9 mouse cellular contexts compared by ENCODE assay signal in genomic region chr6:17675019-17675756, GRCm38 (mm10). TPM values are rescaled to one million over a fixed set of nuclear protein-coding genes. Genes with fewer than 3 reads are reported as not detected.
DNase-seq lines count a peak whose midpoint lies in the region; ATAC-seq lines count a peak whose summit lies in the region.
"Had no signal": no experiment of that assay in that cellular context is flagged by ENCODE, and none has a peak within 500 bp of the region (broad histone marks: within the 10 kb centered on the region; RNA-seq: fewer than 3 reads in every experiment).

No protein-coding gene starts in this region.

- intact Hi-C loops in left cerebral cortex, postnatal 4 days (cut with DNase I), result loop anchor here (5.0 kb wide), 1 partner anchor 167 kb away; no protein-coding TSS in a partner anchor

- H3K9me3 ChIP-seq in forebrain, embryonic 10.5 days, result no peaks in the 10 kb centered on the region
- H3K9me3 ChIP-seq in hindbrain, embryonic 10.5 days, result no peaks in the 10 kb centered on the region
- no peaks in the 10 kb centered on the region for H3K9me3 ChIP-seq in limb, embryonic 11.5 days (ENCODE audit: control insufficient read depth, low read length)
- no peaks in the 10 kb centered on the region for H3K9me3 ChIP-seq in midbrain, embryonic 13.5 days
- H3K9me3 ChIP-seq: embryonic facial prominence, embryonic 13.5 days had no signal

- DNase-seq in left cerebral cortex, postnatal 4 days, result peak; percentile 60
- DNase-seq in left cerebral cortex, adult 8-10 months (ENCODE audit: low spot score in 2 of 2), result no peak
- DNase-seq in c-Kit-positive CD71-negative TER-119-negative erythroid progenitor cells, embryonic 14.5 days (ENCODE audit: low read depth), result peak; percentile 73
- peak; percentile 66 for DNase-seq in forebrain, embryonic 10.5 days (ENCODE audit: extremely low spot score, low spot score)
- peak; percentile 72 for DNase-seq in hindbrain, embryonic 10.5 days (ENCODE audit: low spot score)
- DNase-seq in limb, embryonic 11.5 days (ENCODE audit: low spot score), result peak; percentile 73
- peak; percentile 48 to 49 for DNase-seq in spleen, postnatal 36 days (ENCODE audit: low spot score in 2 of 2)

- no peak overlapping the region for H3K4me2 ChIP-seq in limb, embryonic 11.5 days (ENCODE audit: low read depth, severe bottlenecking)
- H3K4me2 ChIP-seq in midbrain, embryonic 13.5 days (replicated peaks), result 0 out of 2 replicates have a peak overlapping the region, but pooled peaks have one; percentile 7
- H3K4me2 ChIP-seq: embryonic facial prominence, embryonic 13.5 days had no signal

- WGBS in forebrain, embryonic 10.5 days, result 32% methylated on average over 12 of the region's 12 CpGs
- WGBS in hindbrain, embryonic 10.5 days, result 29% methylated on average over 12 of the region's 12 CpGs
- WGBS in limb, embryonic 11.5 days, result 29% methylated on average over 12 of the region's 12 CpGs
- 22% methylated on average over 11 of the region's 12 CpGs for WGBS in midbrain, embryonic 13.5 days

- no peak overlapping the region for H3K27ac ChIP-seq in forebrain, embryonic 10.5 days
- H3K27ac ChIP-seq in hindbrain, embryonic 10.5 days, result no peak overlapping the region
- H3K27ac ChIP-seq in limb, embryonic 11.5 days (replicated peaks; ENCODE audit: low read depth, low read length), result no peak overlapping the region
- H3K27ac ChIP-seq in midbrain, embryonic 13.5 days, result no peak overlapping the region
- H3K27ac ChIP-seq: embryonic facial prominence, embryonic 13.5 days had no signal

- H3K9ac ChIP-seq in limb, embryonic 11.5 days (ENCODE audit: low read length), result no peak overlapping the region
- H3K9ac ChIP-seq in midbrain, embryonic 13.5 days (replicated peaks), result no peak overlapping the region
- H3K9ac ChIP-seq: embryonic facial prominence, embryonic 13.5 days had no signal

- H3K4me3 ChIP-seq in forebrain, embryonic 10.5 days, result no peak overlapping the region
- H3K4me3 ChIP-seq in hindbrain, embryonic 10.5 days, result no peak overlapping the region
- no peak overlapping the region for H3K4me3 ChIP-seq in limb, embryonic 11.5 days (ENCODE audit: low read depth, low read length)
- no peak overlapping the region for H3K4me3 ChIP-seq in midbrain, embryonic 13.5 days (replicated peaks)
- H3K4me3 ChIP-seq: embryonic facial prominence, embryonic 13.5 days had no signal

- H3K36me3 ChIP-seq in forebrain, embryonic 10.5 days (replicated peaks), result no peaks in the 10 kb centered on the region
- no peaks in the 10 kb centered on the region for H3K36me3 ChIP-seq in hindbrain, embryonic 10.5 days
- no peaks in the 10 kb centered on the region for H3K36me3 ChIP-seq in limb, embryonic 11.5 days (ENCODE audit: control insufficient read depth, insufficient read depth, low read length)
- H3K36me3 ChIP-seq in midbrain, embryonic 13.5 days, result no peaks in the 10 kb centered on the region
- H3K36me3 ChIP-seq: embryonic facial prominence, embryonic 13.5 days had no signal

- no peaks in the 10 kb centered on the region for H3K4me1 ChIP-seq in forebrain, embryonic 10.5 days
- no peaks in the 10 kb centered on the region for H3K4me1 ChIP-seq in hindbrain, embryonic 10.5 days (replicated peaks)
- no peaks in the 10 kb centered on the region for H3K4me1 ChIP-seq in limb, embryonic 11.5 days (ENCODE audit: control insufficient read depth, insufficient read depth, low read length)
- H3K4me1 ChIP-seq in midbrain, embryonic 13.5 days (replicated peaks), result no peaks in the 10 kb centered on the region
- H3K4me1 ChIP-seq: embryonic facial prominence, embryonic 13.5 days had no signal

- H3K27me3 ChIP-seq in forebrain, embryonic 10.5 days (ENCODE audit: poor library complexity, severe bottlenecking), result no peaks in the 10 kb centered on the region
- no peaks in the 10 kb centered on the region for H3K27me3 ChIP-seq in hindbrain, embryonic 10.5 days (ENCODE audit: insufficient read depth, poor library complexity, severe bottlenecking)
- no peaks in the 10 kb centered on the region for H3K27me3 ChIP-seq in limb, embryonic 11.5 days (ENCODE audit: control insufficient read depth, insufficient read depth, low read length)
- no peaks in the 10 kb centered on the region for H3K27me3 ChIP-seq in midbrain, embryonic 13.5 days
- H3K27me3 ChIP-seq: embryonic facial prominence, embryonic 13.5 days had no signal

- 0 out of 2 replicates have a peak, but pooled peaks have one; percentile 47 for ATAC-seq in limb, embryonic 11.5 days (ENCODE audit: insufficient number of reproducible peaks, low FRiP score, low TSS enrichment, low read depth)
- peak; percentile 75 for ATAC-seq in midbrain, embryonic 13.5 days

RNA-seq across cellular contexts. Expression of gene St7, which starts 17.5 kb away (rescaled TPM):
- total RNA-seq in left cerebral cortex, postnatal 4 days (2021), result 10 to 100 TPM; 58.9 to 68.2 TPM
- 10 to 100 TPM; 27.5 to 41.4 (median 34.8) TPM for total RNA-seq in left cerebral cortex, adult 8-10 months (2022)
- 19.1 and 22.9 TPM in 2 replicates for polyA plus RNA-seq in forebrain, embryonic 10.5 days (2016; fragmentation: Nextera tagmentation; extraction: Ambion mirVana)
- polyA plus RNA-seq in hindbrain, embryonic 10.5 days (2016; fragmentation: Nextera tagmentation; extraction: Ambion mirVana), result 22.8 and 34.8 TPM in 2 replicates
- polyA plus RNA-seq in limb, embryonic 11.5 days (2014; fragmentation: Nextera tagmentation; extraction: Ambion mirVana), result 20.0 and 20.9 TPM in 2 replicates
- 62.4 and 63.0 TPM in 2 replicates for polyA plus RNA-seq in midbrain, embryonic 13.5 days (2015; fragmentation: Nextera tagmentation; extraction: Ambion mirVana)

RNA-seq across cellular contexts. Expression of gene Capza2, which starts 39.2 kb away (rescaled TPM):
- total RNA-seq in left cerebral cortex, postnatal 4 days (2021), result 100 to 1,000 TPM; 200 to 204 TPM
- 100 to 1,000 TPM; 215 to 233 (median 225) TPM for total RNA-seq in left cerebral cortex, adult 8-10 months (2022)
- polyA plus RNA-seq in forebrain, embryonic 10.5 days (2016; fragmentation: Nextera tagmentation; extraction: Ambion mirVana), result 211 and 227 TPM in 2 replicates
- polyA plus RNA-seq in hindbrain, embryonic 10.5 days (2016; fragmentation: Nextera tagmentation; extraction: Ambion mirVana), result 172 and 213 TPM in 2 replicates
- polyA plus RNA-seq in limb, embryonic 11.5 days (2014; fragmentation: Nextera tagmentation; extraction: Ambion mirVana), result 210 and 212 TPM in 2 replicates
- polyA plus RNA-seq in midbrain, embryonic 13.5 days (2015; fragmentation: Nextera tagmentation; extraction: Ambion mirVana), result 238 and 262 TPM in 2 replicates

Comparison
In these comparisons a context has a peak if more than half of its experiments do, and no peak if none do; other contexts are left out.
1. DNase-seq: peak in left cerebral cortex, postnatal 4 days (single experiment), c-Kit-positive CD71-negative TER-119-negative erythroid progenitor cells, embryonic 14.5 days (single experiment), forebrain, embryonic 10.5 days (single experiment), hindbrain, embryonic 10.5 days (single experiment), limb, embryonic 11.5 days (single experiment) and spleen, postnatal 36 days (2 of 2); none in left cerebral cortex, adult 8-10 months (0 of 2).